Mouse (Mus musculus) ES-Bruce4 (cell line): ENCODE data around the gene Atxn2l. TPM values are rescaled to one million over a fixed set of nuclear protein-coding genes. Genes with fewer than 3 reads are reported as not detected.

ENCODE experiments used
- H3K27ac ChIP-seq: 2 replicates; pipeline ENCODE4 v1.5.1; 2012; ENCODE audit warnings: low read length, inconsistent platforms; ENCODE audit not compliant: insufficient read depth
- H3K27me3 ChIP-seq: 2 replicates; pipeline ENCODE4 v1.6.1; 2012; ENCODE audit warnings: mild to moderate bottlenecking, low read length, inconsistent platforms; ENCODE audit not compliant: control insufficient read depth, poor library complexity, insufficient read depth, severe bottlenecking
- H3K36me3 ChIP-seq: 2 replicates; pipeline ENCODE4 v1.6.1; 2012; ENCODE audit warnings: inconsistent platforms, mild to moderate bottlenecking, low read length, moderate library complexity; ENCODE audit not compliant: control insufficient read depth, poor library complexity, insufficient read depth, severe bottlenecking
- H3K4me1 ChIP-seq: one replicate; pipeline ENCODE4 v1.8.1; 2011; ENCODE audit warnings: low read length; ENCODE audit not compliant: control insufficient read depth, insufficient read depth
- H3K4me3 ChIP-seq: 2 replicates; pipeline ENCODE4 v1.5.1; 2011; ENCODE audit warnings: low read depth, mild to moderate bottlenecking, low read length
- H3K9ac ChIP-seq: 2 replicates; pipeline ENCODE4 v1.6.1; 2012; ENCODE audit warnings: low read depth, mild to moderate bottlenecking, inconsistent platforms; ENCODE audit not compliant: poor library complexity, severe bottlenecking
- H3K9me3 ChIP-seq: replicated peaks from 2 replicates; pipeline ENCODE4 v1.6.1; 2012; ENCODE audit warnings: mild to moderate bottlenecking, low read length, inconsistent platforms; ENCODE audit not compliant: control insufficient read depth, poor library complexity, insufficient read depth, severe bottlenecking
- CTCF ChIP-seq: IDR thresholded peaks from one replicate; pipeline ENCODE4 v1.8.1; 2011; ENCODE audit warnings: low read depth, low read length
- EP300 ChIP-seq: IDR thresholded peaks from 2 replicates; pipeline ENCODE4 v1.6.1; 2011; ENCODE audit warnings: low read depth, low read length; ENCODE audit not compliant: insufficient read depth
- POLR2A ChIP-seq: IDR thresholded peaks from one replicate; pipeline ENCODE4 v1.8.1; 2011; ENCODE audit warnings: low read length; ENCODE audit not compliant: insufficient read depth
- polyA plus RNA-seq: library from polyadenylated mRNA; stranded (reverse); fragments of >200 nt; gene quantifications from 2 replicates; pipeline ENCODE4 v1.2.4, GENCODE M21; 2011; ENCODE audit warnings: low read depth; ENCODE audit not compliant: missing spikeins, insufficient read depth, insufficient read length

Gene Atxn2l
- polyA plus RNA-seq, 1 experiment = 160 TPM

GRCm38 (mm10) chr7:126448481-126448880 lies 54.8 kb downstream of the Atxn2l start:
- Histone ChIP-seq H3K4me3 (no peak overlapping the region), H3K4me1 (no peaks in the 10 kb centered on the region), H3K9ac (no peak overlapping the region), H3K27me3 (no peaks in the 10 kb centered on the region), H3K27ac (no peak overlapping the region), H3K9me3 (no peaks in the 10 kb centered on the region), H3K36me3 (no peaks in the 10 kb centered on the region)
- no peak for TF ChIP-seq POLR2A
- no peak for TF ChIP-seq CTCF
- TF ChIP-seq EP300 = no peak

DNA sequence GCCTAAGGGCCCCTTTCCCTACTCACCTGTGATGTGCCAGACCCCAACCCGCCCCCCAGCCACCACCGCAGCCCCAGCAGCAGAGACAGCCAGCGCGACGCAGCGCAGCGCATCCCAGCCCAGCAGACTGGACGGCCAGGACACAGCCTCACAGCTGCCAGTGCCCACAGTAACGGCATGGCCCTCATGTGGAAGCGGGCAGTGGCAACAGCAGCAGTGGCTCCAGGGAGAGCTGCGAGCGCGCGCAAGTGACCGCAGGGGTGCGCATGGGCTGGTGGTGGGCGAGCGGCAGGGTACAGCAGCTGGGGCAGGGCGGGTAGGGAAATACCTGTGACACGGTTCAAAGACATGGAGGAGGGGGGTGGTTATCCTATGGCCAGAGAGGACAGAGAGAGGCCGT lies 57.0 kb downstream of the Atxn2l start:
- no peak overlapping the region for H3K27ac ChIP-seq

DNA sequence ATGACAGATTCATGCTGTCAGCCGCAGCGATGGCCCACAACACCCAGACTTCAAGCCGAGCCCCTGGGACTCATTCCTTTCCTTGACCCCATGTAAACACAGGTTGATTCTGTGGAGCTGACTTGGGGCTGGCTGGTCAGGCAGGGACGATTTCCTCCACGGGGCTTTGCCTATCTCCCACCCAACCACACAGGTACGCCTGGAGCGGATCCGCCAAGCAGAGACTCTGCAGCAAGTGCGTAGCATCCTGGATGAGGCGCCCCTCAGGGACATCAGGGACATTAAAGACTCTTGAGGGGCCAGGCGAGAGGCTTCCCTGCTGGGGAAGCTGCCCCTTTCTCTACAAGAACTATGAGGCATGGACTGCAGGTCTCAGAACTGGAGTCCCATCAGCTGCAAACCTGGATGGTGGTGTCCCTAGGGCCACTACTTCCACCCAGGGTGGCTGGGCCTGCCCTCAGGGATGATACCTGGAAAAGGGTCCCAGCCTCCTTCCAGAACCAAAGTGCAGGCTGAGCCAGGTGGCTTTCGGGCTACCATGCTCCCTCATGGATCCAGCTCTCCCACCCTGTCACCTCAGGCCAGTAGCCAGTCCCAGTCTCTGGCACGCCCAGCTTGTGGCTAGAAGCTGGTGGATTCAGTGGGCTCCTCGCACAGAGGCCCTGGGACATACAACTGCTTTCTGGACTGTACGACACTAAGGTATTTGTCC lies 58.0 kb downstream of the Atxn2l start:
- no peaks in the 10 kb centered on the region for H3K36me3 ChIP-seq
- H3K27ac ChIP-seq = no peak overlapping the region
- TF ChIP-seq EP300 (no peak), POLR2A (no peak), CTCF (no peak)
- H3K27me3 ChIP-seq = no peaks in the 10 kb centered on the region
- no peak overlapping the region for H3K4me3 ChIP-seq
- H3K9ac ChIP-seq = no peak overlapping the region
- no peaks in the 10 kb centered on the region for H3K4me1 ChIP-seq
- no peaks in the 10 kb centered on the region for H3K9me3 ChIP-seq

More for the DNA sequence above, 57.0 kb downstream of the Atxn2l start:
- TF ChIP-seq EP300 (no peak), CTCF (no peak), POLR2A (no peak)
- Histone ChIP-seq H3K9me3 (no peaks in the 10 kb centered on the region), H3K9ac (no peak overlapping the region), H3K4me1 (no peaks in the 10 kb centered on the region), H3K4me3 (peak overlapping the region; percentile 31), H3K27me3 (no peaks in the 10 kb centered on the region), H3K36me3 (no peaks in the 10 kb centered on the region)

DNA sequence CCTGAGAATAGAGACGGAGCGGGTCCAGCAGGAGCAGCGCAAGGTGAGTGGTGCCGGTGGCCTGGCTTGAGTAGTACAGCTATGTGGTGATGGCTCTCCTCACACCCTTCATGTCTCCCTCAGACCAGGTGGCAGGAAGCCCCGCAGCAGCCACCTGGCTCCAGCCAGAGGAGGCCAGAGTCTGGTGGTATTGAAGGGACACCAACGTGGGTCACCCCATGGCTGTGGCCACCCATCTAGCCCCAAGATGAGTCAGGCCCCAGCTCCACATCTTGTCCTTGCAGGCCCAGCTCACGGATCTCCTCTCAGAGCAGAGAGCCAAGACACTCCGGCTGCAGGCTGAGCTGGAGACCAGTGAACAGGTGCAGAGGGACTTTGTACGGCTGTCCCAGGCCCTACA lies 58.7 kb downstream of the Atxn2l start:
- H3K36me3 ChIP-seq = no peaks in the 10 kb centered on the region

DNA sequence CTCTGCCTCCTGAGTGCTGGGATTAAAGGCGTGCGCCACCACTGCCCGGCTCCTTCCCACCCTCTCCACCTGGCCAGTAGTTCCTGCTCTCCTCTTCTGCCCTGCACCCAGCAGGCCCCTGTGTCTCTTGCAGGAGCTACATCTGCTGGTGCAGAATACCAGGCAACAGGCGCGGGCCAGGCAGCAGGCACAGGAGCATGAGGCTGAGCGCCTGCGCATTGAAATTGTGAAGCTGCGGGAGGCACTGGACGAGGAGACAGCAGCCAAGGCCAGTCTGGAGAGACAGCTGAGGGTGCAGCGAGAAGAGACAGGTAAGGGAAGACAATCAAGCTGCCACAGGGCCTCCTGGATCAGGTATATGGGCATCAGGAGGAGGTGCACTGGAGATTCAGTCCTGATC lies 59.2 kb downstream of the Atxn2l start:
- no peaks in the 10 kb centered on the region for H3K27me3 ChIP-seq
- TF ChIP-seq CTCF (no peak), EP300 (no peak), POLR2A (no peak)
- H3K9ac ChIP-seq = no peak overlapping the region
- no peaks in the 10 kb centered on the region for H3K36me3 ChIP-seq
- H3K4me1 ChIP-seq = no peaks in the 10 kb centered on the region
- H3K9me3 ChIP-seq = no peaks in the 10 kb centered on the region
- no peak overlapping the region for H3K27ac ChIP-seq
- H3K4me3 ChIP-seq = no peak overlapping the region

More for the DNA sequence above, 58.7 kb downstream of the Atxn2l start:
- Histone ChIP-seq H3K9me3 (no peaks in the 10 kb centered on the region), H3K4me1 (no peaks in the 10 kb centered on the region), H3K27me3 (no peaks in the 10 kb centered on the region), H3K4me3 (no peak overlapping the region), H3K9ac (no peak overlapping the region), H3K27ac (no peak overlapping the region)
- TF ChIP-seq EP300 (no peak), CTCF (no peak), POLR2A (no peak)

Other genes with a start within 250 kb of the Atxn2l start
- gene Sbk1, start 230.8 kb downstream of the Atxn2l start, polyA plus RNA-seq = 24.7 TPM in 2 replicates
- 3.0 and 4.2 TPM in 2 replicates for gene Lat, start 133.9 kb downstream of the Atxn2l start, polyA plus RNA-seq
- gene Spns1, start 126.0 kb downstream of the Atxn2l start, polyA plus RNA-seq = 52.3 and 62.0 TPM in 2 replicates
- gene Nfatc2ip, start 106.7 kb downstream of the Atxn2l start, polyA plus RNA-seq = 76.8 and 78.6 TPM in 2 replicates
- not detected in 2 replicates for gene Cd19, start 88.5 kb downstream of the Atxn2l start, polyA plus RNA-seq
- gene Rabep2, start 74.7 kb downstream of the Atxn2l start, polyA plus RNA-seq = 18.5 and 19.7 TPM in 2 replicates
- gene Atp2a1, start 40.3 kb downstream of the Atxn2l start, polyA plus RNA-seq = 0.40 and 0.53 TPM in 2 replicates
- gene Sh2b1, start 28.0 kb downstream of the Atxn2l start, polyA plus RNA-seq = 41.8 and 43.8 TPM in 2 replicates
- 100 and 102 TPM in 2 replicates for gene Tufm, start 16.1 kb downstream of the Atxn2l start, polyA plus RNA-seq
- 348 and 363 TPM in 2 replicates for gene Eif3c, start 63.0 kb upstream of the Atxn2l start, polyA plus RNA-seq
- gene Apobr, start 81.5 kb upstream of the Atxn2l start, polyA plus RNA-seq = 2.0 and 2.4 TPM in 2 replicates
- 44.9 and 52.5 TPM in 2 replicates for gene Cln3, start 82.4 kb upstream of the Atxn2l start, polyA plus RNA-seq
- gene Il27, start 91.5 kb upstream of the Atxn2l start, polyA plus RNA-seq = not detected in 2 replicates
- gene Nupr1, start 127.4 kb upstream of the Atxn2l start, polyA plus RNA-seq = 13.6 and 14.1 TPM in 2 replicates
- gene Sgf29, start 145.9 kb upstream of the Atxn2l start, polyA plus RNA-seq = 42.7 and 54.0 TPM in 2 replicates
- not detected in 2 replicates for gene Sult1a1, start 173.0 kb upstream of the Atxn2l start, polyA plus RNA-seq
- gene Bola2, start 192.0 kb upstream of the Atxn2l start, polyA plus RNA-seq = 76.0 and 103 TPM in 2 replicates
- gene Slx1b, start 192.3 kb upstream of the Atxn2l start, polyA plus RNA-seq = 16.6 and 17.4 TPM in 2 replicates
- gene Coro1a, start 204.3 kb upstream of the Atxn2l start, polyA plus RNA-seq = 4.9 and 5.9 TPM in 2 replicates